Mouse (Mus musculus): ENCODE results near the gene Xlr3a.
"Not testable (repeated sequence)": the region's sequence is repeated elsewhere in the genome, so short reads cannot be mapped to it uniquely, and the experiment has no call there.

Xlr3a gene

GRCm38 (mm10) chrX:73096941-73097508 lies at the start of gene Xlr3a:
TSS of gene Xlr3a (minus strand) at chrX:73097095.
- peak in 1 of 2 experiments; percentile 16 for DNase-seq (ENCODE audit: low spot score in 2 of 2)

GRCm38 (mm10) chrX:73143218-73143618 lies 46.3 kb upstream of the Xlr3a start:
- not testable (repeated sequence) for DNase-seq (ENCODE audit: low spot score in 2 of 2)

- DNase-seq (ENCODE audit: low spot score in 2 of 2), result not testable (repeated sequence)
Observed at GRCm38 (mm10) chrX:73122859-73123829, 26.2 kb upstream of the Xlr3a start.

DNA sequence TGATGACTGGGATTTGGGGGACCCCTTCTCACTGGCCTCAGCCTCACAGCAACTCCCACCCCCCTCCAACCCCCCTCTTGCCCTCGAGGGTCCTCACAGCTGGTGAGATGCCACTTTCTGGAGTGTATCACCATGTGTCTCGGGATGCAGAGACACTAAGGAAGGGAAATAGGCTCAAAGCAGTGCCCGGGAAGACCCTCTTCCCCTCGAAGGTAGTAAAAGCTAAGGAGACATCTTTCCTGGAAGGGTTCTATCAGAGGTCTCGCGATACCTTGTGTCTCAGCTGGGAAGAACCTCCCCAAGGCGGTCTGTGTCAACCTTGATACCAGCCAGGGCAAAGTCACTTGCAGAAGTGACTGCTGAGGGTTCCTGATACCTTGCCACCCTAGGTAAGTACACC lies 19.9 kb upstream of the Xlr3a start, which contains the start of gene Gm14685:
Gm14685 (plus strand) TSS at position 301 of the 400 bp plus-strand sequence.
- DNase-seq (ENCODE audit: low spot score in 2 of 2), result not testable (repeated sequence)

DNA sequence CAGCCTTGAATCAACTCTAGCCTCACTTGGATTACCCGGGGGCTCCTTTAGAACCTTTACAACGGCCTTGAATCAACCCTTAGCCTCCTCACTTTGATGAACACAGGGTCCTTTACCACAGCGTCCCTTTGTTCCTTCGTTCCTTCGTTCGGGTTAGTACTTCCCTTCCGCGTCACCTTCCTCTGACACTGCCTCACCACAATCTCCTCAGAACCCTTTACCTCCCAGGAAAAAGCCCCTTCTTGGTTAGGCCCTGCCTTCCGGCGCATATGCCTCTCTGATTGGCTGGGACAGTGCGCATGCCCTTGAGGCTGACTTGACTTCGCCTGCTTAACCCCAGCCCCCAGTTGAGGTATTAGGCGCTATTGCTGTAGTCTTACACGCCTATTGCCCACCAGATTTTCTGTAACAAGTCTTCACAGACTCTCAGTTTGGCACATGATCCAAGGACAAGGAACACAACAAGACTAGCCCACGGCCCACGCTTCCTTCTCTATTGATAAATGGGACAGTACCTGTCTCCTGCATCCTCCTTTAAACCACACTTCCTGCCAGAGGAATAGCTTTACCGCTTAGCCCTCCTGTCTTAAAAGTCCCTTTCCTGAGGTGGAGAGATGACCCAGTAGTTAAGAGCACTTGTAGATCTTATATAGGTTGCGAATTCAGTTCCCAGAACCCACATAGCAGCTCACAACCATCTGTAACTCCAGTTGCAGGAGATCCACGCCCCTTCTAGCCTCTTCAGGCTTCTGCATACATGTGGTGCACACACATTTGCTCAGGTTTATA lies 14.4 kb downstream of the Xlr3a start, which contains the start of gene Xlr4a:
Xlr4a (minus strand) TSS at position 212 of the 789 bp plus-strand sequence.
- DNase-seq (ENCODE audit: low spot score in 2 of 2), result not testable (repeated sequence)

- not testable (repeated sequence) for DNase-seq (ENCODE audit: low spot score in 2 of 2)
Observed at GRCm38 (mm10) chrX:73066765-73067312, 30.1 kb downstream of the Xlr3a start.

- DNase-seq (ENCODE audit: low spot score in 2 of 2), result peak in 1 of 2 experiments; percentile 27
Observed at GRCm38 (mm10) chrX:73064415-73064793, 32.5 kb downstream of the Xlr3a start, which contains the start of gene Pnma3. TSS of gene Pnma3 (plus strand) at chrX:73064787.

DNA sequence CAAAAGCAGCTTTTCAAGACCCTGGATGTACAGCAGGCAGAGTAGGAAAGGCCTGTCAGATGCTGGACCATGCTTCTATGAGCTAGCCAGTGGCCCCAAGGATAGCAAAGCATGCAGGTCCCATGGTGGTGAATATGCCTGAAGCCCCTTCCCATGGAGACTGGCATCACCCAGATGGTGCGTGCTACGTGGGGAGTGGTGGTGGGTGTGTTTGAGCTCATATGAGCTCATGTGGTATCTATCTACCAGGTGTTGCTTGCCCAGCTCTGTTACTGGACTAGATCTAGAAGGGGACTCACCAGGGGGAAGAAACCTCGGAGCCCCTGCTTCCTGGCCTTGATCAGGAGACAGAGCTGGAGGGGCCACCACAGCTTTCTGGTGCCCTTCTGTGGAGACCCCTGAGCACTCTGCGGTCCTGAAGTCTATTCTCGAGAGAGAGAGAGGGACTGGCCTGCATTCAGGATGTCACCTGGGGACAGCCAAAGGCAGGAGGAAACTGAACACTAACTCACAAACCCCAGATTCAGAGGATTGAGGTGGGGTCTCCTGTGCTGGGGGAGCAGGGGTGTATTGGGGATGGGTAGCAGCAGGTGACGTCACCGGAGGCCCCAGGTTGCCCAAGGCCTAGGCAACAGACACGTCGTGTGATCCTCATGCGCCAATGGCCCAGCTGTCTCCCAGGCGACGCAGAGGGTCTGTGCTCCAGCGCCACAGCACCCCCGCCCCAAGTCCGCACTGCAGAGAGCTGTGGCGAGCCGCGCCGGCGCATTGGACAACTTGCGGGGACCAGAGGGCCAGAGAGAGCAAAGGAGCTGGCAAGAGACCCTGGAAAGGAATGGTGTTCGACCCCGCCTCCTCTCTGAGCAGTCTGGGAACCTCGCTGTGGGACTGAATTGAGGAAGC lies 33.1 kb downstream of the Xlr3a start:
- DNase-seq (ENCODE audit: low spot score in 2 of 2), result peak; percentile 73 to 79

DNA sequence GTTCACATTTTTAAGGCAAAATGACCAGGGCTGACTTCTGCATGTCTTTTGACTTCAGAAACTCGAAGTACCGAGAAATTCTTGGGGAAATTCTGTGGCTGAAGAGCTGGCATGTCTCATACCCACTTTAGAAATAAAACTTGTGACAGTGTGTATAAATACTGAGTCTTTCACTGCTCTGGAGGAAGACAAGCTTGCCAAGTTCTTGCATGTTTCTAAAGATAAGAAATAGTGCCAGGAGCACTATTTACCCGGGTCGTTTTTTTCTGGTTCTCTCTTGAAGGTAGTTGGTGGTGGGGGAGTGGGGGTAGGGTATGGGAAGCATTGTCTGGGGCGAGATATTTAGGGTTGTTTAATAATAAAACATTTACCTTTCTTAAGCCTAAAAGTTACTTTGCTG lies 34.6 kb downstream of the Xlr3a start:
- DNase-seq (ENCODE audit: low spot score in 2 of 2), result no peak

GRCm38 (mm10) chrX:73061528-73061927 lies 35.4 kb downstream of the Xlr3a start:
- no peak for DNase-seq (ENCODE audit: low spot score in 2 of 2)

GRCm38 (mm10) chrX:73053860-73054563 lies 42.9 kb downstream of the Xlr3a start:
- DNase-seq (ENCODE audit: low spot score in 2 of 2), result peak; percentile 94

- no peak for DNase-seq (ENCODE audit: low spot score in 2 of 2)
Observed at GRCm38 (mm10) chrX:73039666-73040065, 57.2 kb downstream of the Xlr3a start.

DNA sequence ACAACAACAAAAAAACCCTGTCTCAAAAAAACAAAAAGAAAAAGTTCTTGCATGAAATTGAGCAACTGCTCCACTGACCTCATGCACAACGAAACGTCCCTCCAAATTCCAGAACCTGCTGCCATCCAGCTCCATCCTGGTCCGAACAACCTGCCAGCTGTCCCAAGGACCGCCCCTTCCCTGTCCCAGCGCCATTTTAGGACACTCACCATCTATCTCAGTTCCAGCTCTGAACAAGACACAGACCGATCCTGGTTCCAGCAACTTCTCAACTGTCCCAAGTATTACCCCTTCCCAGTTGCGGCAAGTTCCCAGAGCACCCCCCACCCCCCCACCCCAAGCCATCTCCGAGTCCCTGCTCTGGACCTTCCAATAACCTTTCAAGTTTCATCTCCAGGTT lies 58.1 kb downstream of the Xlr3a start:
- no peak for DNase-seq (ENCODE audit: low spot score in 2 of 2)

DNA sequence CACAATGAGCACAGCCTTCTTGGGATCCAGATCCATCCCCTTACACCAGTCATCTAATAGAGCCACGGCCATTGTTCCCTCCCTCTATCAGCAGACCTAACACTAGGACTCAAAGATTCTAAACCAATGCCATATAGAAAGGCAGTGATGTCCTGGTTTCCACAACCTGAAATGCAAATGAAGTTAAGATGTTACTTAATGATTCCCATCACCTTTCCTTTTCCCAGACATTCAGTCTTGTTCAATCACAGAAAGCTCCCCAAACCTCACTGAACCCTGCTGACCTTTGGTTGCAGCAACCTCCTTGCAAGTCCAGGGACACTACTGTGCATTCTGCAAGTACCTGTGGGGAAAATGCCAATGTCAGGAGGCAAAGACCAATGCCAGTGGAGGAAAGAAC lies 59.9 kb downstream of the Xlr3a start, which contains the start of gene Pnma5:
Pnma5 (minus strand) TSS at position 101 of the 400 bp plus-strand sequence.
- no peak for DNase-seq (ENCODE audit: low spot score in 2 of 2)
